Mouse (Mus musculus): ENCODE data around the gene Ankef1. TPM values are rescaled to one million over a fixed set of nuclear protein-coding genes. Genes with fewer than 3 reads are reported as not detected.

Gene Ankef1
- polyA plus RNA-seq (2015; fragmentation: Nextera tagmentation; extraction: Ambion mirVana), result 0.07 TPM in 1 of 2 replicates, not detected in the other

DNA sequence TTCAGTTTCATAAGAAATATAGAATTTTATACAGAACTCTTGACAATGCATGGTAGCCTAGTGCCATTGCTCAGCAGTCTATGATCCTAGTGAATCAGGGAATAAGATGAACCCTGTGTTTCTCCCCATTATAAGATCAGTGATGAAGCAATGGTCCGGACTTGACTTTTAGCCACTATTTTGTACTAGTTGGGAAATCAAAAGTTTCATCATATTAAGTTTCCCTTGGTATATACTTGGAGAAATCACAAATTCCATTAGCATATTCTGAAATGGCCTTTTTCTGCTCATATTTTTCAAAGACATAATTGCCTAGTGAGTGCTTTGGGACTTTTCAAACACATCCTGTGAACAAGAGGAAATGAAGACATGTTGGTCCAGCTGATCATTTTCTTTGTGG, at the start of gene Ankef1:
Gene Ankef1 (plus strand): TSS at position 260 of the 400 bp plus-strand sequence.
- no peaks in the 10 kb centered on the region for H3K4me1 ChIP-seq (replicated peaks; ENCODE audit: control insufficient read depth, insufficient read depth, low read length)
- H3K27ac ChIP-seq (ENCODE audit: low read depth, low read length), result no peak within 1 kb of the TSS
- ATAC-seq, result no peak
- 89% methylated on average over 1 of the region's 1 CpGs for WGBS
- no peak within 1 kb of the TSS for H3K9ac ChIP-seq (ENCODE audit: low read depth, low read length)
- TF ChIP-seq CTCF (IDR thresholded peaks at IDR 0.05; ENCODE audit: low read depth), result no peak
- no peaks in the 10 kb centered on the region for H3K9me3 ChIP-seq (ENCODE audit: control insufficient read depth)
- H3K4me3 ChIP-seq (ENCODE audit: low read depth, low read length), result no peak within 1 kb of the TSS
- H3K36me3 ChIP-seq (ENCODE audit: control insufficient read depth, insufficient read depth), result no peaks in the 10 kb centered on the region
- H3K27me3 ChIP-seq (replicated peaks; ENCODE audit: control insufficient read depth, insufficient read depth, low read length), result no peaks in the 10 kb centered on the region
- no peak within 1 kb of the TSS for H3K4me2 ChIP-seq (replicated peaks; ENCODE audit: low read depth)

GRCm38 (mm10) chr2:136456468-136456867, 45.2 kb upstream of the Ankef1 start:
- Histone ChIP-seq H3K27ac (ENCODE audit: low read depth, low read length) (no peak overlapping the region), H3K9ac (ENCODE audit: low read depth, low read length) (no peak overlapping the region), H3K4me2 (replicated peaks; ENCODE audit: low read depth) (0 out of 2 replicates have a peak overlapping the region, but pooled peaks have one; percentile 6), H3K36me3 (ENCODE audit: control insufficient read depth, insufficient read depth) (no peaks in the 10 kb centered on the region), H3K9me3 (ENCODE audit: control insufficient read depth) (no peaks in the 10 kb centered on the region), H3K4me1 (replicated peaks; ENCODE audit: control insufficient read depth, insufficient read depth, low read length) (no peaks in the 10 kb centered on the region), H3K27me3 (replicated peaks; ENCODE audit: control insufficient read depth, insufficient read depth, low read length) (no peaks in the 10 kb centered on the region), H3K4me3 (ENCODE audit: low read depth, low read length) (no peak overlapping the region)
- no peak for TF ChIP-seq CTCF (IDR thresholded peaks at IDR 0.05; ENCODE audit: low read depth)
- 28% methylated on average over 2 of the region's 2 CpGs for WGBS
- no peak for ATAC-seq

GRCm38 (mm10) chr2:136456875-136457274, 44.8 kb upstream of the Ankef1 start:
- ATAC-seq, result no peak
- TF ChIP-seq CTCF (IDR thresholded peaks at IDR 0.05; ENCODE audit: low read depth), result no peak
- H3K9me3 ChIP-seq (ENCODE audit: control insufficient read depth), result no peaks in the 10 kb centered on the region
- WGBS, result 33% methylated on average over 3 of the region's 3 CpGs
- H3K36me3 ChIP-seq (ENCODE audit: control insufficient read depth, insufficient read depth), result no peaks in the 10 kb centered on the region
- H3K27ac ChIP-seq (ENCODE audit: low read depth, low read length), result no peak overlapping the region
- no peak overlapping the region for H3K4me2 ChIP-seq (replicated peaks; ENCODE audit: low read depth)
- H3K4me3 ChIP-seq (ENCODE audit: low read depth, low read length), result no peak overlapping the region
- H3K4me1 ChIP-seq (replicated peaks; ENCODE audit: control insufficient read depth, insufficient read depth, low read length), result no peaks in the 10 kb centered on the region
- no peak overlapping the region for H3K9ac ChIP-seq (ENCODE audit: low read depth, low read length)
- H3K27me3 ChIP-seq (replicated peaks; ENCODE audit: control insufficient read depth, insufficient read depth, low read length), result no peaks in the 10 kb centered on the region

GRCm38 (mm10) chr2:136477656-136478055, 24.1 kb upstream of the Ankef1 start:
- WGBS, result 71% methylated on average over 3 of the region's 3 CpGs
- no peaks in the 10 kb centered on the region for H3K36me3 ChIP-seq (ENCODE audit: control insufficient read depth, insufficient read depth)
- ATAC-seq, result no peak
- TF ChIP-seq CTCF (IDR thresholded peaks at IDR 0.05; ENCODE audit: low read depth), result no peak
- H3K27ac ChIP-seq (ENCODE audit: low read depth, low read length), result no peak overlapping the region
- no peak overlapping the region for H3K9ac ChIP-seq (ENCODE audit: low read depth, low read length)
- H3K27me3 ChIP-seq (replicated peaks; ENCODE audit: control insufficient read depth, insufficient read depth, low read length), result no peaks in the 10 kb centered on the region
- no peaks in the 10 kb centered on the region for H3K9me3 ChIP-seq (ENCODE audit: control insufficient read depth)
- no peak overlapping the region for H3K4me3 ChIP-seq (ENCODE audit: low read depth, low read length)
- no peak overlapping the region for H3K4me2 ChIP-seq (replicated peaks; ENCODE audit: low read depth)
- no peaks in the 10 kb centered on the region for H3K4me1 ChIP-seq (replicated peaks; ENCODE audit: control insufficient read depth, insufficient read depth, low read length)

DNA sequence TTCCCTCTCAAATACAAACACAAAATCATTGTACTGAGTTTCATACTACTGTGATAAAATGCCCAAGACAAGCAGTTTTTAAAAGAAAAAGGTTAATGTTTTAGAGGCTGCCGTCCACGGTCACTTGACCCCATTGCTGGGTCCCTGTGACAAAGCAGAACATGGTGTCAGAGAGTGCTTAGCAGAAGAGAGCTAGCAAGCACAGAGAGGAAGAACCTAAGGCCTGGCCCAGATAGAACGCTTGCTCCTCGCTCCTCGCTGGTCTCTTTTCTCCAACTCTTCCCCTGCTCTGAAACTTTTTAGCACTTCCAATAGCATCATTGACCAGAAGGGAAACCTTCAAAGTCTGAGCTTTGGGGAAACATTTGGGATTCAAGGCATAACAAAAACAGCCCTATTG, 19.4 kb upstream of the Ankef1 start:
- ATAC-seq, result no peak
- Histone ChIP-seq H3K9ac (ENCODE audit: low read depth, low read length) (no peak overlapping the region), H3K4me2 (replicated peaks; ENCODE audit: low read depth) (no peak overlapping the region), H3K27me3 (replicated peaks; ENCODE audit: control insufficient read depth, insufficient read depth, low read length) (no peaks in the 10 kb centered on the region), H3K4me1 (replicated peaks; ENCODE audit: control insufficient read depth, insufficient read depth, low read length) (no peaks in the 10 kb centered on the region), H3K36me3 (ENCODE audit: control insufficient read depth, insufficient read depth) (no peaks in the 10 kb centered on the region), H3K27ac (ENCODE audit: low read depth, low read length) (no peak overlapping the region), H3K9me3 (ENCODE audit: control insufficient read depth) (no peaks in the 10 kb centered on the region), H3K4me3 (ENCODE audit: low read depth, low read length) (no peak overlapping the region)
- TF ChIP-seq CTCF (IDR thresholded peaks at IDR 0.05; ENCODE audit: low read depth), result no peak
- WGBS, result 83% methylated on average over 5 of the region's 5 CpGs

GRCm38 (mm10) chr2:136483058-136483457, 18.7 kb upstream of the Ankef1 start:
- no peak for ATAC-seq
- Histone ChIP-seq H3K9me3 (ENCODE audit: control insufficient read depth) (no peaks in the 10 kb centered on the region), H3K27ac (ENCODE audit: low read depth, low read length) (no peak overlapping the region), H3K9ac (ENCODE audit: low read depth, low read length) (no peak overlapping the region), H3K27me3 (replicated peaks; ENCODE audit: control insufficient read depth, insufficient read depth, low read length) (no peaks in the 10 kb centered on the region), H3K4me3 (ENCODE audit: low read depth, low read length) (no peak overlapping the region), H3K36me3 (ENCODE audit: control insufficient read depth, insufficient read depth) (no peaks in the 10 kb centered on the region), H3K4me1 (replicated peaks; ENCODE audit: control insufficient read depth, insufficient read depth, low read length) (no peaks in the 10 kb centered on the region), H3K4me2 (replicated peaks; ENCODE audit: low read depth) (no peak overlapping the region)
- TF ChIP-seq CTCF (IDR thresholded peaks at IDR 0.05; ENCODE audit: low read depth), result no peak
- WGBS, result 59% methylated on average over 3 of the region's 3 CpGs

DNA sequence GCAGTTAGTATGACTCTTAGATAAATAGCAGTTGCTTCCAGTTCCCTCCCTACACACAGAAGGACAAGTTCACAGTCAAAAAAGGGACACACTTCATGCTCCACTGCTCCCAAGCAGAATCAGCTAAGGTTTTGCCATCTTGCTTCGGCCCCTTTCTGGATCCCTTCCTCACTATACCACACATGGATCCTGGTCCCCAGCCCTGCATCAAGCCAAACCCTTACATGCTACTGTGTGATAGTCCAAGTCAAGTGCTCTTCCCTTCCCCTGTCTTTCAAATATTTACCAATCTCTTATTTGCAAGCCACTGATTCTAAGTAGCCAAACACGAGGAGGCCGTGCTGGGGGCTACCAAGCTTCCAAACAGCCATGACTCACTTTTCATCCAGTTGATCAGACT, 16.8 kb upstream of the Ankef1 start:
- Histone ChIP-seq H3K4me2 (replicated peaks; ENCODE audit: low read depth) (no peak overlapping the region), H3K27ac (ENCODE audit: low read depth, low read length) (no peak overlapping the region), H3K9ac (ENCODE audit: low read depth, low read length) (no peak overlapping the region), H3K4me3 (ENCODE audit: low read depth, low read length) (no peak overlapping the region), H3K4me1 (replicated peaks; ENCODE audit: control insufficient read depth, insufficient read depth, low read length) (no peaks in the 10 kb centered on the region), H3K36me3 (ENCODE audit: control insufficient read depth, insufficient read depth) (no peaks in the 10 kb centered on the region), H3K9me3 (ENCODE audit: control insufficient read depth) (no peaks in the 10 kb centered on the region), H3K27me3 (replicated peaks; ENCODE audit: control insufficient read depth, insufficient read depth, low read length) (no peaks in the 10 kb centered on the region)
- no peak for TF ChIP-seq CTCF (IDR thresholded peaks at IDR 0.05; ENCODE audit: low read depth)
- no peak for ATAC-seq
- WGBS, result 56% methylated on average over 3 of the region's 3 CpGs
